Mouse (Mus musculus): ENCODE results near the gene Vmn1r51.
"Not testable (repeated sequence)": the region's sequence is repeated elsewhere in the genome, so short reads cannot be mapped to it uniquely, and the experiment has no call there.

Vmn1r51 gene

DNA sequence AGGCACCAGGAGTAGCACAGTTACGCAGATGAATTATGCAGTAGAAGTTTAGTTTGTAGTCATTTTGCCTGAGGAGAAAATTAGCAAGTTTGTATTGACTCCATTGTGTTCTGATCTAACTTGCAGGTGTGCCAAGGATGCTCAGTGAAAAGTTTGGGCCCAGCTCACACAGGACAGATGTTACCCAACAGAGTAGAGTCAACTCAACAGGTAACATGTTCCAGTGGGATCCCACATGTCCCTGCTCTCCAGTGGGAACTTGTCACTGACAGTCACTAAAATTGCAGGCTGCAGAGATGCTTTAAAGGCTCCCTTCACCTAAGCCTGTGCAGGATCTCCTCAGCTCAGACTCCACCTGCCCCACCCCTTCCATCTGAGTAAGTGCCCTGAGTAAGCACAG is at the start of gene Vmn1r51:
Gene Vmn1r51, plus strand, starts transcription at position 301 of the 400 bp plus-strand sequence.
- not testable (repeated sequence) for DNase-seq

DNA sequence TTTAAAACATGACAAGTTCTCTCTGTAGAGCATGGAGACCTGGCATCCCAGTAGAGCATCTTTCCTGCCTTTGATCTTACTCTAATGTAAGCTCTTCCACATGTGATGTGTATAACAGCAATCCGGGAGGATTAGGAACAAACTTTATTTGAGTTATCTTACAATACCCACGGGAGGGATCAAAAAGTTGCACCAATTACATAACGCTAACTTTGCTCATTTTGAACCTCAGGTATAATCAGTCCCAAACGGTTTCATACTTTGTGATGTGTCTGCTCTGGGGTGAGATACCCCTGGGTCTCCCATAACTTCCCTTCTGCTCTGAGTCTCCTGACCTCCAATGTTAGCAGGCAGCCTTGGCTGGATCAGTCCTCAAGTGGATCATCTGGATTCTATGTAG is 44.0 kb upstream of the Vmn1r51 start, which contains the start of gene Vmn1r49:
Gene Vmn1r49, minus strand, starts transcription at position 101 of the 400 bp plus-strand sequence.
- no peak for DNase-seq

DNA sequence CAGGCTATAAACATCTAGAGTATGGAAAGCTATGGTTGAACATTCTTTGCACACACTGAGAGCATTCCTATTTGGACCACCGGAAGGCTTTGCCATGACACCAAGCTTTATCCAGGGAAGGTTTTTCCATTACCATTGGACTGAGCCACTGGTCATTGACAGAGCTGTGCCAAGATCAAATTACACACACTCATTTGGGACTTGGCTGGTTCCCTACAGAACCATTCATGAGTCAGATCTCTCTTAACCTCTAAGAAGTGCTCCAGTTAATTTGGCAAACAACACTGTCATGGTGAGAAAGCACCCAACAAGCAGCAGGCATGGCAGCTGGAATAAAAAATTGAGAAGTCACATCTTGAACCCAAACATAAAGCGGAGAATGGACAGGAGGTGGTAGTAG is 21.8 kb upstream of the Vmn1r51 start:
- no peak for DNase-seq

DNA sequence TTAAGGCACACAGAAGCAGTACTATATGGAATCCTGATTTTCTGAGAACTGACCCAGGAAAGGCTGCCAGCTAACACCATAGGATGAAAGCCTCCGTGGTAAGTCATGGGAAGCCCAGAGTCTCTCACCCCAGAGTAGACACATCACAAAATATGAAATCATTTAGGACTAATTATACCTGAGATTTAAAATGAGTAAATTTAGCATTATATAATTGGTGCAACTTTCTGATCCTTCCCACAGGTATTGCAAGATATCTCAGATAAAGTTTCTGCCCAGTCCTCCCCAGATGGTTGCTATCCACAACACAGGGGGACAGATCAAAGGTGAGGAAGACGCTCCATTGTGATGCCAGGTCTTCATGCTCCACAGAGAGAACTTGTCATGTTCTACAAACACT is 21.3 kb upstream of the Vmn1r51 start, which contains the start of gene Vmn1r50:
Gene Vmn1r50, plus strand, starts transcription at position 301 of the 400 bp plus-strand sequence.
- DNase-seq, result no peak

DNA sequence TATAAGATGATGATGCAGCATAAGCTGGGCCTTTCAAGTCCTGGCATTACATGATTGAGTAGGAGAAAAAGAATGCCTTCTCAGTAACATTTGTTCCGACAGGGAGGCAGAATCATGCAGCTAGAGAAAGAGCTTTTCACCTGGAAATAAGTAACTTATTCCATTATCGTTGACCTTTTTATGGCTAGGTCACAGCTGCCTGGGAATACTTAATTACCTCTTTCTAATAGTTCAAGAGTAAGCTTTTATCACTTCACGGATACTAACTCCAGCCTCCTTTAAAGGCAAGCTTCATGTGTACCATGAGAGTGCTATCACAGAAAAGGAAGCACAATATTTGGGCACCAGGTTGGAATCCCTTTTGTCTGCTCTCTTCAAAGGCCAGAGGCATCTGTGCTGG is 37.7 kb downstream of the Vmn1r51 start:
- DNase-seq, result no peak

DNA sequence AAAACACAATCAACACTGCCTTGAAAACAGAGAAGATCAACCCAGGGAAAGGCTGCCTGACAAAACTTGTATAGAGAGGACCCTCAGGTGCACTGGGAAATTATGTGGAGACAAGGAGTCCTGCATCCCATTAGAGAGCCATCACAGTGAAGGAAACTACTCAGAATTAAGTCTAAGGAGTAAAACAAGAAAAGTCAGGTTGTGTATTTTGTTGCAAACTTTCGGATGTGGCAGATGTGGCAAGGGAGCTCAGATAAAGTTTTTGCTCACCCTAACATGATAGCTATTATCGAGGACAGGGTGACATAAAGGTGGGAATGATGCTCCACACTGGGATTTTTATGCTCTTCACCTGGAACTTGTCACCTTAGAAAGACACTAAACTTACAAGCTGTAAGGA is 52.1 kb downstream of the Vmn1r51 start, which contains the start of gene Vmn1r52:
Gene Vmn1r52, plus strand, starts transcription at position 301 of the 400 bp plus-strand sequence.
- DNase-seq, result no peak

All from cerebellum, adult 8-10 months (tissue).